Mouse (Mus musculus) myocyte (in vitro differentiated cells): ENCODE measurements around the gene Ssh2. TPM values are rescaled to one million over a fixed set of nuclear protein-coding genes. Genes with fewer than 3 reads are reported as not detected.

Experiments used
- H3K27me3 ChIP-seq: one replicate; pipeline ENCODE4 v1.6.1; 2011; ENCODE audit not compliant: control insufficient read depth, insufficient read depth, insufficient read length
- H3K36me3 ChIP-seq: one replicate; pipeline ENCODE4 v1.6.1; 2011; ENCODE audit not compliant: control insufficient read depth, insufficient read depth
- H3K4me2 ChIP-seq: one replicate; pipeline ENCODE4 v1.6.1; 2011; ENCODE audit warnings: low read depth, control low read depth
- H3K4me3 ChIP-seq: one replicate; pipeline ENCODE4 v1.5.1; 2011; ENCODE audit warnings: mild to moderate bottlenecking, control low read depth, moderate library complexity
- H3K79me2 ChIP-seq: one replicate; pipeline ENCODE4 v1.6.1; 2011; ENCODE audit not compliant: control insufficient read depth, insufficient read depth
- H3ac ChIP-seq: one replicate; pipeline ENCODE4 v1.6.1; 2011; ENCODE audit not compliant: control insufficient read depth, insufficient read length
- CEBPB ChIP-seq: IDR thresholded peaks from 2 replicates; pipeline ENCODE4 v1.6.1; 2011; ENCODE audit warnings: mild to moderate bottlenecking, moderate library complexity; ENCODE audit not compliant: poor library complexity, insufficient read depth, severe bottlenecking
- MAX ChIP-seq: IDR thresholded peaks from one replicate; pipeline ENCODE4 v1.6.1; 2011; ENCODE audit warnings: low read depth, mild to moderate bottlenecking, control low read depth
- MYOD1 ChIP-seq, 3 experiments: IDR thresholded peaks; one replicate each; pipeline ENCODE4 v1.6.1; 2011; ENCODE audit warnings: control low read depth in 2 of 3, low read depth in 2 of 3, mild to moderate bottlenecking in 2 of 3, moderate library complexity in 1 of 3; ENCODE audit not compliant: insufficient read length in 2 of 3, control insufficient read depth in 1 of 3
- MYOG ChIP-seq, 3 experiments: IDR thresholded peaks; one replicate each; pipeline ENCODE4 v1.6.1; 2011; ENCODE audit warnings: control low read depth in 2 of 3, low read depth in 2 of 3, mild to moderate bottlenecking in 2 of 3; ENCODE audit not compliant: insufficient read length in 2 of 3, control insufficient read depth in 1 of 3, insufficient read depth in 1 of 3
- POLR2A ChIP-seq: IDR thresholded peaks from one replicate; pipeline ENCODE4 v1.6.1; 2011; ENCODE audit warnings: low read depth, mild to moderate bottlenecking, control low read depth, moderate library complexity; ENCODE audit not compliant: insufficient read length
- POLR2AphosphoS2 ChIP-seq: IDR thresholded peaks from one replicate; pipeline ENCODE4 v1.6.1; 2011; ENCODE audit warnings: low read depth, control low read depth; ENCODE audit not compliant: insufficient read length
- REST ChIP-seq: IDR thresholded peaks from one replicate; pipeline ENCODE4 v1.6.1; 2011; ENCODE audit warnings: mild to moderate bottlenecking, control low read depth, moderate library complexity; ENCODE audit not compliant: insufficient read depth, insufficient read length
- SRF ChIP-seq: IDR thresholded peaks from one replicate; pipeline ENCODE4 v1.6.1; 2011; ENCODE audit warnings: low read depth; ENCODE audit not compliant: control insufficient read depth, insufficient read length
- TCF12 ChIP-seq: IDR thresholded peaks from one replicate; pipeline ENCODE4 v1.6.1; 2011; ENCODE audit warnings: mild to moderate bottlenecking, control low read depth; ENCODE audit not compliant: poor library complexity, insufficient read depth, severe bottlenecking
- TCF3 ChIP-seq: IDR thresholded peaks from one replicate; pipeline ENCODE4 v1.6.1; 2011; ENCODE audit warnings: low read depth, control low read depth; ENCODE audit not compliant: insufficient read length
- USF1 ChIP-seq: IDR thresholded peaks from one replicate; pipeline ENCODE4 v1.6.1; 2011; ENCODE audit warnings: low read depth, mild to moderate bottlenecking, control low read depth, moderate library complexity
- polyA plus RNA-seq: library from polyadenylated mRNA; unstranded; fragments of >200 nt; fragmentation: generic; extraction: Trizol; gene quantifications from one replicate; pipeline ENCODE4 v1.2.1, GENCODE M21; 2012; ENCODE audit warnings: missing spikeins

The Ssh2 gene
- polyA plus RNA-seq, 1 experiment = 4.8 TPM

- H3K36me3 ChIP-seq = peaks cover 21% of the 10 kb centered on the region
- no peaks in the 10 kb centered on the region for H3K79me2 ChIP-seq
- TF ChIP-seq TCF3 = no peak
- H3K4me2 ChIP-seq = no peak overlapping the region
- H3K27me3 ChIP-seq = no peaks in the 10 kb centered on the region
- no peak overlapping the region for H3K4me3 ChIP-seq
- no peak overlapping the region for H3ac ChIP-seq
Observed at GRCm38 (mm10) chr11:77506941-77507340, 290.9 kb downstream of the Ssh2 start.

DNA sequence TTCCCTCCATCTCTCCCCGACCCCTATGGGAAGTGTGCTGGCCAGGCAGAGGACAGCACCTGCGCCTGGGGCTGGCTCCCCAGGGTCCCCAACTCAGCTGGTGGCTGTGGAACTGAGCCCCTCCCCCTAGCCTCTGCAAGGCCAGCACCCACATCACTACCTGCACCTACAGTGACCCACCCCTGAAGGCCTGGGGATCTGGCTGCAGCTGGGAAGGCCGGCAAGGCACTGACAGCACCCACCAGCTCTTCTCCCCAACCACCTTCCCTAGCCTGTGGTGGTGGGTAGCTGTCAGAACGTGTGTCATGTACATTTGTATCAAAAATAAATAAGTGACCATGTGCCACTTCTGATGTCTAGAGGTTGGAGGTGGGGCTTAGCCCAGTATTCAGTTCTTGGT lies 291.3 kb downstream of the Ssh2 start:
- H3ac ChIP-seq = no peak overlapping the region
- no peak for TF ChIP-seq MAX
- peak; percentile 20 for TF ChIP-seq POLR2AphosphoS2
- H3K4me2 ChIP-seq = no peak overlapping the region
- H3K27me3 ChIP-seq = no peaks in the 10 kb centered on the region
- H3K36me3 ChIP-seq = peaks cover 16% of the 10 kb centered on the region
- no peak overlapping the region for H3K4me3 ChIP-seq
- no peaks in the 10 kb centered on the region for H3K79me2 ChIP-seq

GRCm38 (mm10) chr11:77508068-77509021 lies 292.3 kb downstream of the Ssh2 start:
- Histone ChIP-seq H3K36me3 (peaks cover 14% of the 10 kb centered on the region), H3ac (no peak overlapping the region), H3K27me3 (no peaks in the 10 kb centered on the region), H3K4me2 (peak overlapping the region; percentile 34), H3K79me2 (no peaks in the 10 kb centered on the region), H3K4me3 (no peak overlapping the region)
- TF ChIP-seq REST (no peak), POLR2A (no peak), USF1 (peak; percentile 62), TCF12 (no peak), SRF (no peak), MYOG (IDR thresholded peaks at IDR 0.05; ENCODE audit: control insufficient read depth in 1 of 3, insufficient read depth in 1 of 3, insufficient read length in 2 of 3, low read depth in 2 of 3) (peak in 1 of 3 experiments; percentile 10), CEBPB (no peak), MYOD1 (IDR thresholded peaks at IDR 0.05; ENCODE audit: control insufficient read depth in 1 of 3, insufficient read length in 2 of 3, low read depth in 2 of 3) (no peak)

Other genes with a start within 250 kb of the Ssh2 start
- not detected for gene Slc6a4, start 217.7 kb upstream of the Ssh2 start, polyA plus RNA-seq
- 2.9 TPM for gene Nsrp1, start 137.9 kb upstream of the Ssh2 start, polyA plus RNA-seq
- gene Efcab5, start 27.3 kb upstream of the Ssh2 start, polyA plus RNA-seq = 0.04 TPM
- 50.6 TPM for gene Coro6, start 246.1 kb downstream of the Ssh2 start, polyA plus RNA-seq